Mouse (Mus musculus) 3134 (cell line): ENCODE results near the gene Stard3nl.
"Not testable (repeated sequence)": the region's sequence is repeated elsewhere in the genome, so short reads cannot be mapped to it uniquely, and the experiment has no call there.

ENCODE experiments used
- DNase-seq: peaks from one replicate; pipeline ENCODE4 v3.0.0-alpha.2; 2011; ENCODE audit warnings: low spot score; ENCODE audit not compliant: insufficient read length; ENCODE audit errors: extremely low read depth

The Stard3nl gene

DNA sequence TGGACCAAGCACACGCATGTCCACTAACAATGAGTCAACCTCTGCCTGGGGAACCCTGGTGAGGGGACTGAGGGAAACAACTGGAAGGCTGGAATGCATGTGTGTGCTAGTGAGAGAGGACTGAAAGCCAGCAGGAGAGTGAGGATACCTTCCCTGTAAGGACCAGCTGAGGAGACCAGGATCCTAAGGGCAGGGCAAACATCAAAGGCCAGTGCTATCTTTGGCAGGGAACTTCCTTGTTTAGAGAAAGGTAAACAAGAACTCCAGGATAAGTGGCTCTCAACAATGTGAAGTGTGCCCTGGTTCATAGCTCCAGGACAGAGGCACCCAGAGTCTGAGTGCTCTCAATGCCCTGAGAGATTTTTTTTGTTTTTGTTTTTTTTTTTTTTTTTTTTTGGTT, 6.2 kb downstream of the Stard3nl start:
- DNase-seq = no peak

DNA sequence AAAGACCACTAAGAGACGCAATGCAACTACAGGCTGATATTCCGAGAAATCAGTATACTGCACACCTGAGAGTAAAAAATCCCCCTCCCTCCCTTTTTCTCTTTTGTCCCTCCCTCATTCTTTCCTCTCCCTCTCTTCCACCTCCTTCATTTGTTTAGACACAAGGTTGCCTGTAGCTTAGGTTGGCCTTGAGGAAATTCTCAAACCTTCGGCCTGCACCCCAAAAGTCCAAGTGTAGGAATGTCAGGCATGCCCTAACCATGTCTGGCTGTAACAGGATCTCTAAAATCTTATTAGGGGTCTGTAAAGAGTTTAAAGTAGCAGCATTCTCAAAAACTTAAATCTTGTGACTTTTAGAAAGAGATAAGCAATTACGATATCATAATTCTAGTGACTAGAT, 10.4 kb downstream of the Stard3nl start:
- DNase-seq = no peak

DNA sequence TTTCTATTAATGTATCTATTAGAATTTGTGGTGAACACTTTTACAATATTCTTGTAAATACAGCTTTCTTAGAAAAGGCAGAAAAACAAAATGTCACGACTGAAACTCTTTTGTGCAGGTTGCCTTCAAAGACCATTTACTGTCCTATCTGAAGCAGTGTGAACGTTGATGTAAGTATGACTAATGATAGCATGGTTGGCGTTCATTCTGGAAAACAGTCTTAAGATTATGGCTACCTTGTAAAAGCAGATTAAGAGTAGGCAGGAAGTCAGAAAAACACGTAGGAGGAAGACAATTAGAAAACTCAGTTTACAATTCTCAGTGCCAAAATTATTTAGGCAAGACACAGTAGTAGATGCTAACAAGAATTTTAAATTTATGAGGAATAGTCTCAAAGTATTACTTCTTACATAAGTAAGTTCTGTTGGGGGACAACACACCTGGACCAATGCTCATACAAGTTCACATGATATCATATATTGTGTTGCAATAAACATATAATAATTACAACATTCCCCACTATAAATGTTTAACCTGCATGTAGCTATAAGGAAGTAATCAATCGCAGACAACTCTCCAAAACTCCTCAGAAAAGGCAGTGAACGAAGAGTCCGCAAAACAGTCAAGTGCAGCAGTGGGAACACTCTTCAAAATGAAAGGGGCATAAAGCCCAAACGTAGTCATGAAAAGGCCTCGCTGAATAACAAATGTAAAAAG, 14.3 kb downstream of the Stard3nl start:
- DNase-seq = no peak

DNA sequence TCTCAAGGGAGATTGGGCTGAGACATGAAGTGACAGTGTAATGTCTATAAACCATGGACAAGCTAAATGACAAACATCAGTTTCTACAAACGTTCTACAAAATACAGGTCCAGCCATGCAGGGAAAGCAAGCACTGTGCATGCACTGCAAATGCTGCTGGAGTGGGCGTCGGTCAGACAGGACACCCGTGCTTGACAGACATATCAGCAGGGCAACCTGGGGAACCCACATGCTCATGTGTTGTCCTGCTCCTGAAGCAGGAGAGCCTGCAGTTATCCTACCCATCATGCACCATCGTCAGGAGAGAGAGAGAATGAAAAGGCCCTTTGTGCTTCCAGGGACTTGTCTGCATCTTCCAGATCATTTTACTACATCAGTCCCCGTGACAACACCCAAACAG, 16.3 kb downstream of the Stard3nl start:
- no peak for DNase-seq

DNA sequence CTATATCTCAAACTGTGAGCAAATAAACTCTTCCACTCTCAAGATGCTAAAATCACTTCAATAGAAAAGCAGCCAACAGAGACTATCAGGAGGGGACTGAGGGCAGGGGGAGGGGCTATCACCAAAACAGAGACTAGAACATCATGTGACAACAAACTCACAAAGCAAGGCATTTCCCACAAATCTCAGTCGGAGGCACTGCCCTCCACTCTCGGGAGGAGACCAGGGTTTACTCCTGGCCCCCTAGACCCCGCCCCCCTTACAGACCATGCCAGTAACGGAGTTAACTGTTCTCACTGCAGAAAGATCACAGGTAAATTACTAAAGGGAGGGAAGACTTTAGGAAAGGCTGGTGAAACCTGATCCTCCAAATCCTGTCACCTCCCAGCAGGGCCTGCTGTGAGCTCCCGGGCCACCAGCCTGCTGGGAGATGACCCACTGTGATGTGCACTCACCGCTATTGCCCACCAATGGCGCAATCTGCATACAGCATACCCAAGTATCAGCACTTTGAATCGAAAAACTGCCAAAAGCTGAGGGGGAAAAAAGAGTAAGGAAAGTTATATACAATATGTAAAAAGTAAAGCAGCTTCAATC, 23.4 kb downstream of the Stard3nl start:
- DNase-seq = no peak

DNA sequence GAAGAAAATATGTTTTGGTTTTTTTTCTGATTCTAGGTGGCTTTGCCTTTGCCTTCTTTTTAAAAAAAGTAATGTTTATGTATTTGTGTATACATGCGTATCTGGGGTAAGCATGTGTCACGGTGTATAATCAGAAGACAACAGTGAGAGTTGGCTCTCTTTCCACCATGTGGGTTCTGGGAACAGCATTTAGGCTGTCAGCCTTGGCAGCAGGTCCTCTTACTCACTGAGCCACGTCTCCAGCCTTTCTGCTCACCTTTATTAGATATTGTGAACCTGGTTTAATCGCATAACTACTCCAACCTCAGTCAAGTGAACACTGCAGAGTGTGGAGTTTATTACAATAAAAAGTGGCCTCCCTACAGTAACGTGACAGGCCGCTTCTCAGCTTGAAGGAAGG, 26.8 kb downstream of the Stard3nl start:
- no peak for DNase-seq

DNA sequence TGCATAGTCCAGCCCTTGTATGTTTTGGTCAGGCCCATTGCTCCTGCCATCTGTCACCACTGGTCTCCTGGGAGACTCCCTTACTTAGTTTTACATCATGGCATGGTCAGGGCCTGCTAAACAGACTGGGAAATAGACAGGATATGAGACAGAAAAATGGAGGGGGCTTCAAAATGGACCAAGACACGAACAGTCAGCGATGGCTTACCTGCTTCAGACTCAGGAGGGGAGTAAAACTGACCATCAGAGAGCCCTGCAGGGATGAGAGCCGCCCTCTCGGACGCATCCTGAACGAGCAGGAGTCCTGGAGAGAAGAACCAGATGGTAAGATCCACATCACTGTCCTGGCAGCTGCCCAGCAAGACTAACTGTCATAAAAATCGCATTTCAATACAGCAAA, 28.1 kb downstream of the Stard3nl start:
- DNase-seq = no peak

DNA sequence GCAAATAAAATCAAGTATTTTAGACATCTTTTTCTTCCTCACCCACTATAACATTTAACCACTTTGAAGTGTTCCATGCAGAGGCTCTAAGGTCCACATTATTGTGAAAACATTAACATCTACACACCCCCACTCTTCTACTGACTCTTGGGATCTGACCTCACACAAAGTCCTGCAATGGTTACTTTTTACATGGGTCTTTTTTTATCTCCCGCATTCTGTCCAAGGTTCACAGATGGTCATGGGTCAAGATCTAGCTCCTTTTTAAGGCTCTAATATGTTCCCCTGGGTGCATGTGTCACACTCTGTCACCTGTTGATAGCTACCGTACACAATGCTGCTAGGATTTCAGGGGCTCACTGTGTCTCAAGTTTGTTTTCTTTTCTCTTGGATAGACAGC, 28.7 kb downstream of the Stard3nl start:
- no peak for DNase-seq

DNA sequence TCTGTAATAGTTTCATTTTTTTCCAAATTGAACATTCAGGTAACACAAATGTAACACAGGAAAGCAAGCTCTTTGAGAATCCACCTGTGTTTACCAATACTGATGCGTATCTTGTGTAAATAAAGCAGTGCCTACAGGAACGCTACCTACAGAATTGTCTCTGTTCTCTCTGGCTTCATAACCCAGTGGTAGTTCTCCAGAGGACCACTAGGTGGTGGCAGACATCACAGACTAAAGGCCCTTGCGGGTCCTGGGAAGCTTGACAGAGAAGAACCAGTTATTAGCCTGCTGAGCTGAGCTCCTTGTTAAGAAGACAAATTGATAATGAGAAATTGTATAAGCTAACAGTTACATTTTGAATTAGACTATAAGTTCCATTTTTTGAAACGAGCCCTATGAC, 30.0 kb downstream of the Stard3nl start:
- no peak for DNase-seq

DNA sequence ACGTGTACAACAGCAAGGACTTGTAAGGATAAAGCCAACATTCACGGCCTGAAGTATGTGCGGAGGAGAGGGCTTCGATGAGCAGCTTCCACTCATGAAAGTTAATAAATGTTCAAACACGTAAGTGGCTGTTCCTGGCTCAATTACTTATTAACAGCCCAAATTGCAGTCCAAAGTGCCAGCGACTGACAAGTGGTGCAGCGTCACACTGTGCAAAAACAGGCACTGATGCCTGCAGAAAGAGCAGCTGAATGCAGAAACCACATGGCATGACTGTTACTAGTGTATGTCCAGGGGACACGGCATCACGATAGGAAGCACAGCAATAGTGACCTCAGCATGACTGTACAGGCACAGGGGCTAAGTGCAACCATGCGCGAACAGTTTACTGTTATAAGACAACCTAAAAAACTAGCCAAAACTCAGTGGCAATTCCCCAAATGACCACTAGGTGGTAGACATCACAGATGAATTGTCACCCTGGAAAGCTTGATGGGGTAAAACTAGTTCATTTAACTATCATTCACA, 31.3 kb downstream of the Stard3nl start:
- peak; percentile 39 for DNase-seq

DNA sequence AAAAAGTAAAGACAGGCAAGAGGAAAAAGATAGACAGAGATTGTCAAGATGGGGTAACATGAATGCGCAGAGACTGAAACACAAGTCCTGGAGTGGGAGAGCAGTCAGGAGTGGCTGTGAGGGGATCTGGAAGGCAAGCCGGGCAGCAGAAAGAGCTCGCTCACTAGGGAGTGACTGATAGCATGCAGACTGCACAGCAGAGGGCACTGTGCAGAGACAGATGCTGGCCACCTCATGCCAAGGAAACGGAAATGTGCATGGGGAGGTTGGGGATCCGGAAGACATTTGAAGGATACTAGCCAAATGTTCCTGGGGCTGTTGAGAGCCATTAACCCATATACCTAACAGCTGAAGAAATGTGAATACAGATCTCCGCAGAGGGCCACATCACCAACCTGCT, 33.2 kb downstream of the Stard3nl start:
- no peak for DNase-seq

DNA sequence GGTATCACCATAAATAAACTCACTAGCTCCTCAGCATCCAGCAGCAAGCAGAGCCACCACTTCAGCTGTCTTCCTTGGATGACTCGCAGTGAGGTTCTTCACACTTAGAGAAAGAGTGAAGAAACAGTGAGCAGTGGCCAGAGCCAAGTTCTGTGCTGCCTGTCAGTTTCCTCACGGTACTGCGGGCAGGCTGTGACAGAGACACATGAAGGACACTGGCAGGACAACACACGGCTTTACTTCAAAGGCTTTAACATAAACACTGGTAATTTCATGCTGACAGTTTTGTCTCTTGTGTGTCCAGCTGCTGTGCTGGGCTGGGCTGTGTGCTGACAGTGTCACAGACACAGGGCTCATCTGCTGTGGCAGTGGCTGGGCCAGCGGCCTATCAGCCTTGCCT, 37.6 kb downstream of the Stard3nl start:
- no peak for DNase-seq

DNA sequence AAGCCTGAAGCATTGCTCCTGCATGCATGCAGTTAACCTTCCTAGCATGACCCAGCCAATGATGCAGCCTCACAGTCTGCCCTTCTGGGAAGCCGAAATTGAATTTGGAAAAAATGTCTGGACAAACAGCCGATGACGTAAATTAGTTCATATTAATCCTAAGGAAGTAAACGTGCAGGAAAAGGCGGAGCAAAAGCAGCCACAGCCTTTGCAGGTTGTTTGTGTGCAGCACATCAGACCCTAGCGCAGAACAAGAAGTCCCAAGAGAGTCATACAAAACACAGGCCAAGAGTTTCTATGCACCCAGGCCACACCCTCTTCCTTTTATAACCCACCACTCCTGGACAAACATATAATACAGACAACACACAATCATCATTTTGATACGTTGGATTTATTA, 38.3 kb downstream of the Stard3nl start:
- DNase-seq = no peak

DNA sequence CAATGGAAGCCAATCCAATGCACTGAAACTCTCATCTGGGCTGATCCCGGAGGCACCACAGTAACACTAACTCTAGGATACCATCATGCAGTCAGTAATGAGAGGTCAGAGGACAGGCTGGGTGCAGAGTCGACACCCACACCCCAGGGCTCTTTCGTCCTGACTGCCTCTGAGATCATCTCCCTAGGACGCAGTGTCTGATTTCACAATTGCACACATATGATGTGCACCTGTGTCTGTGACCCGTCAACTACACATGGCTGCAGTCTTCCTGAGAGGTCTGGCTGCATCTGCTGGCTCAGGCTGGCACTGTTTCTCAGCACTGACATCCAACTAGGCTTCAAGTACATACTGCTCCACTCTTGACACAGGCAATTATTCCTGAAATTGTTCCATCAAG, 38.9 kb downstream of the Stard3nl start:
- DNase-seq = no peak

DNA sequence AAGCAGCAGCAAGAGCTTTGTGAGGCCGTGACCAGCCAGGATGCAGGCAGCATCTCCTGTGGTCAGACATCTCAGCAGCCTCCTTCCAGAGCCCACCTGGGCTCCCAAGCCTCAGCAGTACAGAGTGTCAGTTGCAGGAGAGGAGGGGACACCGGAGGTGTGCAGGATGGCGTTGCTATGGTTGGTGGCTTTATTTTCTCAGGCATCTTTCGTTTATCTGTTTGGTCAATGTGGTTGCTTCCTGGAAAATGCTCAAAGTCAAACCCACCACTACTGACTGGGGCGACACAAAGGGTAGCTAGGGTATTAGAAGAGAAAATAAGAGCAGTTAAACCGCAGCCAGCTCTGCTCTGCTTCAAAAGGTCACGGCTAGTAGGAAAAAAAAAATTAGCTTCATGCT, 39.5 kb downstream of the Stard3nl start:
- DNase-seq = no peak

DNA sequence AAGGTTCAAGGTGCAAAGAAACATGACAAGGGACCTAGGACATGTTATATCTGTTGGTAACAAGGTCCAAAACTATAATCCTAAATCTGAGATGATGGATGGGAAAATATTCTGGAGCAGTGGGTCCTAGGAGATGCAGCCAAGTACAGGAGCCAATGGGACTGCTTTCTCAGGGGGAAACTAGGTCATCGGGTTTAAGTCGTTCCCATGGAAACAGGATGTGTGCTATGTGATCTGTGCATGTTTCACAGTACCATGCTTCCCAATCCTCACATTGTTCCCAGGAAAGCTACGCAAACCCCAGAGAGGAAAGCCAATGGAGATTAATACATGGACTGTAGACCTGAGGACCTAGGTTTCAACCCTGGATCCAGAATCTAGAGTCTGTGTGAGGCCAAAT, 42.8 kb downstream of the Stard3nl start:
- no peak for DNase-seq

DNA sequence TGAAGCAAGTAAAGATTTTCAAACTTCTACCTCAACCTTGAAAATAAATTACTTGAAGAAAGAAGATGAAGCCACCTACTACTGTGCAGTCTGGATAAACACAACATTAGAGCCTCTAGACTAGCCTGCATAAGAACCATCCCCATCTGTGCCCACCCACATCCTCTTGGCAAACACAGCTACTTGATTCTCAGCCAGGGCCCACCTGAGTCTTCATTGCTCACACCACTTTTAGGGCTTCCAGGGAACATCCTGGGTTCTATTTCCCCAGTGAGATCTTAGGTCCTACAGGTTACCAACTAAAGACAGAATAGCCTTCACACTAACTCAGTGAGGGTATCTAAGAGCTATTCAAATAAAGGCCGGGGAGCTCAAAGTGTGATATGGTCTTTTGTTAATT, 55.2 kb downstream of the Stard3nl start:
- not testable (repeated sequence) for DNase-seq

DNA sequence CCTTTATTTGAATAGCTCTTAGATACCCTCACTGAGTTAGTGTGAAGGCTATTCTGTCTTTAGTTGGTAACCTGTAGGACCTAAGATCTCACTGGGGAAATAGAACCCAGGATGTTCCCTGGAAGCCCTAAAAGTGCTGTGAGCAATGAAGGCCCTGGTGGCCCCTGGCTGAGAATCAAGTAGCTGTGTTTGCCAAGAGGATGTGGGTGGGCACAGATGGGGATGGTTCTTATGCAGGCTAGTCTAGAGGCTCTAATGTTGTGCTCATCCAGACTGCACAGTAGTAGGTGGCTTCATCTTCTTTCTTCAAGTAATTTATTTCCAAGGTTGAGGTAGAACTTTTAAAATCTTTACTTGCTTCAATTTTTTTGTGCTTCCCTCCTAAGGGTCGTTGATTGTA, 59.3 kb downstream of the Stard3nl start:
- not testable (repeated sequence) for DNase-seq
